Mouse (Mus musculus) embryo, embryonic 11.5 days (tissue): ENCODE results near the gene Lrrd1.
"Not testable (repeated sequence)": the region's sequence is repeated elsewhere in the genome, so short reads cannot be mapped to it uniquely, and the experiment has no call there.

Experiments used
- DNase-seq: peaks from one replicate; pipeline ENCODE4 v3.0.0-alpha.2; 2012; ENCODE audit warnings: low read depth, low spot score

Gene Lrrd1

GRCm38 (mm10) chr5:3845026-3845425 is at the start of gene Lrrd1:
Lrrd1 (plus strand) TSS chr5:3845173.
- no peak for DNase-seq

- not testable (repeated sequence) for DNase-seq
These were observed 47.9 kb upstream of the Lrrd1 start for GRCm38 (mm10) chr5:3797101-3797500.

- DNase-seq = not testable (repeated sequence)
These were observed 46.3 kb upstream of the Lrrd1 start for GRCm38 (mm10) chr5:3798656-3799055.

- DNase-seq = no peak
These were observed 44.9 kb upstream of the Lrrd1 start for GRCm38 (mm10) chr5:3800041-3800440.

GRCm38 (mm10) chr5:3800881-3801280 is 44.1 kb upstream of the Lrrd1 start:
- no peak for DNase-seq

- no peak for DNase-seq
These were observed 43.1 kb upstream of the Lrrd1 start for GRCm38 (mm10) chr5:3801672-3802432.

GRCm38 (mm10) chr5:3802433-3803291 is 42.3 kb upstream of the Lrrd1 start, which contains the start of the genes Ankib1 and Krit1:
Ankib1 (minus strand) TSS chr5:3802925.
Krit1 (plus strand) TSS chr5:3803184.
- peak; percentile 77 for DNase-seq

- no peak for DNase-seq
These were observed 41.4 kb upstream of the Lrrd1 start for GRCm38 (mm10) chr5:3803292-3804165.

GRCm38 (mm10) chr5:3808472-3808871 is 36.5 kb upstream of the Lrrd1 start:
- DNase-seq = no peak

- DNase-seq = no peak
These were observed 10.9 kb upstream of the Lrrd1 start for GRCm38 (mm10) chr5:3834107-3834506.

- DNase-seq = no peak
These were observed 25.2 kb downstream of the Lrrd1 start for GRCm38 (mm10) chr5:3870161-3870560.

GRCm38 (mm10) chr5:3872348-3872747 is 27.4 kb downstream of the Lrrd1 start:
- DNase-seq = no peak

GRCm38 (mm10) chr5:3873485-3873884 is 28.5 kb downstream of the Lrrd1 start:
- no peak for DNase-seq

- DNase-seq = not testable (repeated sequence)
These were observed 41.9 kb downstream of the Lrrd1 start for GRCm38 (mm10) chr5:3886862-3887261.

- no peak for DNase-seq
These were observed 44.2 kb downstream of the Lrrd1 start for GRCm38 (mm10) chr5:3889201-3889600.

GRCm38 (mm10) chr5:3893459-3894293 is 48.7 kb downstream of the Lrrd1 start, which contains the start of gene Mterf1a:
Mterf1a (minus strand) TSS chr5:3893933.
- peak; percentile 14 for DNase-seq

GRCm38 (mm10) chr5:3894294-3894619 is 49.3 kb downstream of the Lrrd1 start:
- not testable (repeated sequence) for DNase-seq

- no peak for DNase-seq
These were observed 60.5 kb downstream of the Lrrd1 start for GRCm38 (mm10) chr5:3905471-3905870.
